Mouse (Mus musculus) liver, postnatal 0 days (tissue): Measurements from ENCODE around the gene Pi4kb.
"Not testable (repeated sequence)": the region's sequence is repeated elsewhere in the genome, so short reads cannot be mapped to it uniquely, and the experiment has no call there.

Experiments
- CTCF ChIP-seq: sonication (generic); IDR thresholded peaks from 2 replicates; pipeline ENCODE4 v1.5.1; 2016; ENCODE audit warnings: antibody characterized with exemption, low read depth
- EP300 ChIP-seq: IDR thresholded peaks from 2 replicates; pipeline ENCODE4 v1.6.1; 2016; ENCODE audit warnings: antibody characterized with exemption, low read depth, mild to moderate bottlenecking

DNA sequence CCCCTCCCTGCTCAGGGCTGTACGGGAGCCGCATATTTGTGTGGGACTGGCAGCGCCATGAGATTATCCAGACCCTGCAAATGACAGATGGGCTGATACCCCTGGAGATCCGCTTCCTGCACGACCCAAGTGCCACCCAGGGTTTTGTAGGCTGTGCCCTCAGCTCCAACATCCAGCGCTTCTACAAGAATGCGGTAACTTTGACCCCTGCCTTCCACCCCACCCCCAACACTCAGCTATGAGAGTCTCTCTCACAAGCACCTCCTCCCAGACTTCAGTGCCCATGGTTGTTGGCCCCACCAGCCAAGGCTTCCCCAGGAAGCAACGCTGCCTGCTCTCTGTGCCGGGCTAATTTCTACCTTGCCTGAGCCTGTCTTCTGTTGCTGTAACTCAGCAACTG lies 34.5 kb upstream of the Pi4kb start:
- not testable (repeated sequence) for TF ChIP-seq CTCF, EP300
